Mouse (Mus musculus) brain, embryonic 14.5 days (tissue): ENCODE measurements around the gene B4galnt1.

Experiments
- CTCF ChIP-seq: fragments of 200-500 bp; IDR thresholded peaks from 2 replicates; pipeline ENCODE4 v1.5.1; 2012; ENCODE audit warnings: inconsistent platforms, mild to moderate bottlenecking, moderate library complexity, borderline replicate concordance; ENCODE audit not compliant: insufficient read depth, insufficient read length; ENCODE audit errors: extremely low read depth
- POLR2A ChIP-seq: fragments of 200-500 bp; IDR thresholded peaks from 2 replicates; pipeline ENCODE4 v1.6.1; 2012; ENCODE audit warnings: mild to moderate bottlenecking, inconsistent platforms, borderline replicate concordance; ENCODE audit not compliant: poor library complexity, insufficient read depth, insufficient read length, severe bottlenecking; ENCODE audit errors: extremely low read depth

GRCm38 (mm10) chr10:127182624-127183023 lies 17.6 kb downstream of the B4galnt1 start:
- TF ChIP-seq CTCF, result no peak
- TF ChIP-seq POLR2A, result no peak
